Mouse (Mus musculus) heart, adult 2 months (tissue): ENCODE measurements at regions not wholly inside any gene's neighbourhood (a gene's known extent, or its start where the extent isn't known, plus 50 kb on each side); places are given as distances from the start of the nearest gene placed in this dataset.

ENCODE experiments used
- DNase-seq, 2 experiments: peaks; one replicate each; pipeline ENCODE4 v3.0.0; 2021
- H3K27ac ChIP-seq: fragments of 200-600 bp; 2 replicates; pipeline ENCODE4 v1.8.1; 2022
- H3K27me3 ChIP-seq: fragments of 200-500 bp; 2 replicates; pipeline ENCODE4 v1.6.1; 2012; ENCODE audit warnings: mild to moderate bottlenecking, low read length, inconsistent platforms, mixed read lengths; ENCODE audit not compliant: control insufficient read depth, insufficient read depth
- H3K36me3 ChIP-seq: fragments of 200-500 bp; 2 replicates; pipeline ENCODE4 v1.6.1; 2012; ENCODE audit warnings: low read length, inconsistent platforms; ENCODE audit not compliant: control insufficient read depth, insufficient read depth
- H3K4me1 ChIP-seq: fragments of 200-500 bp; 2 replicates; pipeline ENCODE4 v1.6.1; 2011; ENCODE audit warnings: low read length; ENCODE audit not compliant: control insufficient read depth, insufficient read depth
- H3K4me3 ChIP-seq: fragments of 200-600 bp; 2 replicates; pipeline ENCODE4 v1.8.1; 2022
- H3K79me2 ChIP-seq: fragments of 200-500 bp; replicated peaks from 2 replicates; pipeline ENCODE4 v1.6.1; 2012; ENCODE audit warnings: mild to moderate bottlenecking, inconsistent platforms, low read length, moderate library complexity, mixed read lengths; ENCODE audit not compliant: control insufficient read depth, insufficient read depth
- H3K9ac ChIP-seq: fragments of 200-500 bp; 2 replicates; pipeline ENCODE4 v1.6.1; 2012; ENCODE audit warnings: low read depth, mild to moderate bottlenecking, control low read depth, inconsistent platforms, low read length, mixed read lengths
- CTCF ChIP-seq: fragments of 200-600 bp; IDR thresholded peaks from 2 replicates; pipeline ENCODE4 v1.8.1; 2022; ENCODE audit warnings: antibody characterized with exemption, mild to moderate bottlenecking, moderate library complexity
- EP300 ChIP-seq: fragments of 200-500 bp; IDR thresholded peaks from 2 replicates; pipeline ENCODE4 v1.6.1; 2011; ENCODE audit warnings: low read depth, low read length, control low read depth; ENCODE audit not compliant: insufficient read depth
- POLR2A ChIP-seq: fragments of 200-500 bp; IDR thresholded peaks from 2 replicates; pipeline ENCODE4 v1.6.1; 2011; ENCODE audit warnings: mild to moderate bottlenecking, low read depth, low read length, control low read depth; ENCODE audit not compliant: insufficient read depth
- WGBS: fragments of 180-500 bp; shearing (Covaris S2); methylation state at CpG from one replicate; pipeline ENCODE4 v1.1.7; 2018; 5-methylcytosine and 5-hydroxymethylcytosine counted together
- intact Hi-C: fragments of 180-260 bp; cut with DNase I; formaldehyde crosslinking; loops from one replicate; pipeline ENCODE4 v1.15.1; 2025

GRCm38 (mm10) chr1:184576527-184576926, 155.9 kb downstream of the Hlx start:
- intact Hi-C loops = no loop called here
- H3K9ac ChIP-seq = no peak overlapping the region
- H3K79me2 ChIP-seq = no peaks in the 10 kb centered on the region
- 68% methylated on average over 7 of the region's 7 CpGs for WGBS
- no peaks in the 10 kb centered on the region for H3K27me3 ChIP-seq
- no peaks in the 10 kb centered on the region; the same call in 1 of the 2 replicates for H3K4me1 ChIP-seq
- no peaks in the 10 kb centered on the region for H3K36me3 ChIP-seq
- no peak overlapping the region for H3K27ac ChIP-seq
- TF ChIP-seq CTCF = no peak
- TF ChIP-seq POLR2A = no peak
- TF ChIP-seq EP300 = no peak
- no peak overlapping the region for H3K4me3 ChIP-seq
- DNase-seq = no peak

- no peak overlapping the region for H3K27ac ChIP-seq
- H3K4me3 ChIP-seq = no peak overlapping the region
- no peak for TF ChIP-seq POLR2A
- TF ChIP-seq CTCF = no peak
- TF ChIP-seq EP300 = no peak
- H3K4me1 ChIP-seq = no peaks in the 10 kb centered on the region; the same call in 1 of the 2 replicates
- H3K9ac ChIP-seq = no peak overlapping the region
- H3K79me2 ChIP-seq = no peaks in the 10 kb centered on the region
- DNase-seq = peak in 1 of 2 experiments; percentile 17
- no peaks in the 10 kb centered on the region for H3K27me3 ChIP-seq
- WGBS = 52% methylated on average over 7 of the region's 7 CpGs
- intact Hi-C loops = no loop called here
- H3K36me3 ChIP-seq = no peaks in the 10 kb centered on the region
Measured at GRCm38 (mm10) chr1:184573325-184573724, 159.1 kb downstream of the Hlx start.

GRCm38 (mm10) chr1:184570681-184571080, 161.7 kb downstream of the Hlx start:
- Histone ChIP-seq H3K4me3 (no peak overlapping the region), H3K4me1 (no peaks in the 10 kb centered on the region; the same call in 1 of the 2 replicates), H3K36me3 (no peaks in the 10 kb centered on the region), H3K9ac (no peak overlapping the region), H3K79me2 (no peaks in the 10 kb centered on the region), H3K27ac (no peak overlapping the region), H3K27me3 (no peaks in the 10 kb centered on the region)
- intact Hi-C loops = no loop called here
- no peak for DNase-seq
- no peak for TF ChIP-seq EP300
- no peak for TF ChIP-seq POLR2A
- no peak for TF ChIP-seq CTCF
- WGBS = 91% methylated on average over 5 of the region's 5 CpGs

GRCm38 (mm10) chr1:184562926-184563325, 169.5 kb downstream of the Hlx start:
- H3K4me3 ChIP-seq = no peak overlapping the region
- TF ChIP-seq EP300 = no peak
- TF ChIP-seq POLR2A = no peak
- TF ChIP-seq CTCF = no peak
- H3K27me3 ChIP-seq = no peaks in the 10 kb centered on the region
- WGBS = 87% methylated on average over 4 of the region's 4 CpGs
- no peaks in the 10 kb centered on the region for H3K36me3 ChIP-seq
- intact Hi-C loops = no loop called here
- H3K4me1 ChIP-seq = peaks cover 2% of the 10 kb centered on the region; the same call in 1 of the 2 replicates
- no peak for DNase-seq
- no peaks in the 10 kb centered on the region for H3K79me2 ChIP-seq
- H3K27ac ChIP-seq = no peak overlapping the region
- no peak overlapping the region for H3K9ac ChIP-seq

GRCm38 (mm10) chr1:184562239-184562638, 170.2 kb downstream of the Hlx start:
- no peak overlapping the region for H3K4me3 ChIP-seq
- H3K27me3 ChIP-seq = no peaks in the 10 kb centered on the region
- no peak overlapping the region for H3K9ac ChIP-seq
- no peaks in the 10 kb centered on the region for H3K36me3 ChIP-seq
- H3K79me2 ChIP-seq = no peaks in the 10 kb centered on the region
- intact Hi-C loops = no loop called here
- H3K27ac ChIP-seq = no peak overlapping the region
- 88% methylated on average over 5 of the region's 5 CpGs for WGBS
- H3K4me1 ChIP-seq = peaks cover 2% of the 10 kb centered on the region; the same call in 1 of the 2 replicates
- TF ChIP-seq CTCF = no peak
- no peak for TF ChIP-seq POLR2A
- TF ChIP-seq EP300 = no peak
- DNase-seq = peak in 1 of 2 experiments; percentile 17

- H3K4me1 ChIP-seq = peaks cover 2% of the 10 kb centered on the region; the same call in 1 of the 2 replicates
- H3K27ac ChIP-seq = no peak overlapping the region
- no peak overlapping the region for H3K9ac ChIP-seq
- H3K4me3 ChIP-seq = no peak overlapping the region
- H3K27me3 ChIP-seq = no peaks in the 10 kb centered on the region
- H3K36me3 ChIP-seq = no peaks in the 10 kb centered on the region
- intact Hi-C loops = no loop called here
- no peaks in the 10 kb centered on the region for H3K79me2 ChIP-seq
- TF ChIP-seq POLR2A = no peak
- TF ChIP-seq EP300 = no peak
- no peak for TF ChIP-seq CTCF
- DNase-seq = no peak
- 73% methylated on average over 7 of the region's 7 CpGs for WGBS
Measured at GRCm38 (mm10) chr1:184559543-184559942, 172.9 kb downstream of the Hlx start.
